Mouse (Mus musculus): ENCODE measurements around the gene Grasp. TPM values are rescaled to one million over a fixed set of nuclear protein-coding genes. Genes with fewer than 3 reads are reported as not detected.

Grasp gene
- polyA plus RNA-seq, 1 experiment from 2014 or later = 6.7 TPM

DNA sequence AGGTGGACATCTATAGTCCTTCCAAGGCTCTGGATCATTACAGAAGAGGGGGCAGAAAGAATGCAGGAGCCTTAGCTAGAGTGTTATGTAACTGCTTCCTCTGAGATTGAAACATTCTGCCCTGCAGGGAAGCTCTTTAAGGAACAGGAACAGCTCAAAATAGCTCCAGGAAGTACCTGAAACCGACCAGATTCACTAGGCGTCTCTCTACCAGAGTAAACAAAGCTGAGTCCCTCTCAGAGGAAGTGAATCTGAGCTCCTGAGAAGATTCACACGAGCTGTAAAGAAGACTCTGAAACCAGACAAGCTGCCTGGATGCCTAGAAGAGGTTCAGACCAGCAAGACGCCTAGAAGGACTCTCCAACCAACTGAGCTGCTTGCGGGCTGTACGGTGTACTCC is 28.6 kb downstream of the Grasp start:
- H3K36me3 ChIP-seq (ENCODE audit: control insufficient read depth, insufficient read depth, low read length) = no peaks in the 10 kb centered on the region; the same call in 1 of the 2 replicates
- ATAC-seq (ENCODE audit: insufficient number of reproducible peaks, low FRiP score, low TSS enrichment, low read depth) (no peak), DNase-seq (ENCODE audit: low spot score) (no peak)
- H3K4me3 ChIP-seq (ENCODE audit: low read depth, low read length) = no peak overlapping the region
- 87% methylated on average over 6 of the region's 6 CpGs for WGBS
- H3K27me3 ChIP-seq (ENCODE audit: control insufficient read depth, insufficient read depth, low read length) = 0 out of 2 replicates have a peak, but pooled peaks cover 2% of the 10 kb centered on the region
- no peaks in the 10 kb centered on the region for H3K9me3 ChIP-seq (ENCODE audit: control insufficient read depth, low read length)
- H3K4me2 ChIP-seq (ENCODE audit: low read depth, severe bottlenecking) = no peak overlapping the region
- peaks cover 11% of the 10 kb centered on the region for H3K4me1 ChIP-seq (ENCODE audit: control insufficient read depth, insufficient read depth, low read length)
- no peak overlapping the region for H3K9ac ChIP-seq (ENCODE audit: low read length)
- no peak overlapping the region for H3K27ac ChIP-seq (replicated peaks; ENCODE audit: low read depth, low read length)

GRCm38 (mm10) chr15:101253563-101253885 is 29.5 kb downstream of the Grasp start:
- Histone ChIP-seq H3K4me3 (ENCODE audit: low read depth, low read length) (peak overlapping the region; percentile 58), H3K4me1 (ENCODE audit: control insufficient read depth, insufficient read depth, low read length) (peaks cover 11% of the 10 kb centered on the region), H3K27me3 (ENCODE audit: control insufficient read depth, insufficient read depth, low read length) (0 out of 2 replicates have a peak, but pooled peaks cover 2% of the 10 kb centered on the region), H3K9me3 (ENCODE audit: control insufficient read depth, low read length) (no peaks in the 10 kb centered on the region), H3K4me2 (ENCODE audit: low read depth, severe bottlenecking) (peak overlapping the region; percentile 94), H3K36me3 (ENCODE audit: control insufficient read depth, insufficient read depth, low read length) (no peaks in the 10 kb centered on the region; the same call in 1 of the 2 replicates), H3K9ac (ENCODE audit: low read length) (peak overlapping the region; percentile 79; the same call in 1 of the 2 replicates), H3K27ac (replicated peaks; ENCODE audit: low read depth, low read length) (no peak overlapping the region)
- WGBS = 36% methylated on average over 3 of the region's 3 CpGs
- DNase-seq (ENCODE audit: low spot score) (no peak), ATAC-seq (ENCODE audit: insufficient number of reproducible peaks, low FRiP score, low TSS enrichment, low read depth) (no peak)

- Histone ChIP-seq H3K4me3 (ENCODE audit: low read depth, low read length) (peak within 1 kb of the TSS; percentile 58), H3K36me3 (ENCODE audit: control insufficient read depth, insufficient read depth, low read length) (no peaks in the 10 kb centered on the region; the same call in 1 of the 2 replicates), H3K27ac (replicated peaks; ENCODE audit: low read depth, low read length) (no peak within 1 kb of the TSS), H3K9ac (ENCODE audit: low read length) (peak within 1 kb of the TSS; percentile 79), H3K4me2 (ENCODE audit: low read depth, severe bottlenecking) (peak within 1 kb of the TSS; percentile 94), H3K4me1 (ENCODE audit: control insufficient read depth, insufficient read depth, low read length) (peaks cover 11% of the 10 kb centered on the region), H3K27me3 (ENCODE audit: control insufficient read depth, insufficient read depth, low read length) (0 out of 2 replicates have a peak, but pooled peaks cover 2% of the 10 kb centered on the region), H3K9me3 (ENCODE audit: control insufficient read depth, low read length) (no peaks in the 10 kb centered on the region)
- DNase-seq (ENCODE audit: low spot score) = peak; percentile 65
- 1% methylated on average over 60 of the region's 82 CpGs for WGBS
- ATAC-seq (ENCODE audit: insufficient number of reproducible peaks, low FRiP score, low TSS enrichment, low read depth) = 0 out of 2 replicates have a peak, but pooled peaks have one; percentile 28
Measured at GRCm38 (mm10) chr15:101253886-101254795, 30.2 kb downstream of the Grasp start, which contains the start of gene Nr4a1. Nr4a1 (plus strand) TSS chr15:101254269.

DNA sequence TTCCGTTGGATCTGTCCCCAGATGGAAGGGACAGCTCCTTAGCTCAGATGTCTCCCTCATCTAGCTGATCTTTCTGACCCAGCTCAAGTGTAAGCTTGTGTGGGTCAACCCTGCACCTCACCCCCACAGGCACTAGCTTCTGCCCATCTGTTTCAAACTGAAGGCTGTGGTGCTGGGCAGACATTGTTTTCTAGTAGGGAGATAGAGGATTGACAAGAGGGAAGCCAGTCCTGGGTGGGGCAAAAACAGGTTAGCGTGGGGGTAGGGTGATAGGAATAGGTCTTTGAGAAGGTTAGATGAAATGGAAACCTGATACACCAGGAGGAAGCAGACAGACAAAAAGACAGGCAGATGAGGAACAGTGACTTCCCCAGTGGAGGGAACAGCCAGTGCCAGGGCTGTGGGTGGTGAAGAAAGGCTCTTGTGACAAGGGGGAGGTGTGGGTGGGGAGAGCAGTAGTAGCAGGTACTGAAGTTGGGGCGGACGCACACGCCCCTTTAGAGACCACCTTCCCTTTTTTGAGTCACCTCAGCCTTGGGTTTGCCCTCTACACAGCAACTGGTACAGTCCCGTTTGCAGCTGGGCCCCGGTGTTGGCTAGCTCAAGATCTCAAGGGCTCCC is 32.0 kb downstream of the Grasp start:
- ATAC-seq (ENCODE audit: insufficient number of reproducible peaks, low FRiP score, low TSS enrichment, low read depth) = no peak
- no peak overlapping the region for H3K4me2 ChIP-seq (ENCODE audit: low read depth, severe bottlenecking)
- H3K27me3 ChIP-seq (ENCODE audit: control insufficient read depth, insufficient read depth, low read length) = 0 out of 2 replicates have a peak, but pooled peaks cover 2% of the 10 kb centered on the region
- WGBS = 89% methylated on average over 7 of the region's 7 CpGs
- no peak overlapping the region for H3K27ac ChIP-seq (replicated peaks; ENCODE audit: low read depth, low read length)
- H3K9me3 ChIP-seq (ENCODE audit: control insufficient read depth, low read length) = no peaks in the 10 kb centered on the region
- peaks cover 11% of the 10 kb centered on the region for H3K4me1 ChIP-seq (ENCODE audit: control insufficient read depth, insufficient read depth, low read length)
- H3K4me3 ChIP-seq (ENCODE audit: low read depth, low read length) = no peak overlapping the region
- DNase-seq (ENCODE audit: low spot score) = no peak
- H3K36me3 ChIP-seq (ENCODE audit: control insufficient read depth, insufficient read depth, low read length) = no peaks in the 10 kb centered on the region; the same call in 1 of the 2 replicates
- no peak overlapping the region for H3K9ac ChIP-seq (ENCODE audit: low read length)

GRCm38 (mm10) chr15:101256463-101257206 is 32.6 kb downstream of the Grasp start:
- Histone ChIP-seq H3K9me3 (ENCODE audit: control insufficient read depth, low read length) (no peaks in the 10 kb centered on the region), H3K36me3 (ENCODE audit: control insufficient read depth, insufficient read depth, low read length) (no peaks in the 10 kb centered on the region; the same call in 1 of the 2 replicates), H3K4me2 (ENCODE audit: low read depth, severe bottlenecking) (no peak overlapping the region), H3K9ac (ENCODE audit: low read length) (no peak overlapping the region), H3K4me3 (ENCODE audit: low read depth, low read length) (no peak overlapping the region), H3K27ac (replicated peaks; ENCODE audit: low read depth, low read length) (no peak overlapping the region), H3K27me3 (ENCODE audit: control insufficient read depth, insufficient read depth, low read length) (0 out of 2 replicates have a peak, but pooled peaks cover 2% of the 10 kb centered on the region), H3K4me1 (ENCODE audit: control insufficient read depth, insufficient read depth, low read length) (peaks cover 11% of the 10 kb centered on the region)
- no peak for DNase-seq (ENCODE audit: low spot score)
- ATAC-seq (ENCODE audit: insufficient number of reproducible peaks, low FRiP score, low TSS enrichment, low read depth) = no peak
- 79% methylated on average over 14 of the region's 14 CpGs for WGBS

GRCm38 (mm10) chr15:101258420-101258819 is 34.4 kb downstream of the Grasp start:
- H3K36me3 ChIP-seq (ENCODE audit: control insufficient read depth, insufficient read depth, low read length) = no peaks in the 10 kb centered on the region; the same call in 1 of the 2 replicates
- no peak overlapping the region for H3K9ac ChIP-seq (ENCODE audit: low read length)
- H3K4me3 ChIP-seq (ENCODE audit: low read depth, low read length) = no peak overlapping the region
- H3K9me3 ChIP-seq (ENCODE audit: control insufficient read depth, low read length) = no peaks in the 10 kb centered on the region
- DNase-seq (ENCODE audit: low spot score) (no peak), ATAC-seq (ENCODE audit: insufficient number of reproducible peaks, low FRiP score, low TSS enrichment, low read depth) (no peak)
- H3K27me3 ChIP-seq (ENCODE audit: control insufficient read depth, insufficient read depth, low read length) = 0 out of 2 replicates have a peak, but pooled peaks cover 2% of the 10 kb centered on the region
- H3K27ac ChIP-seq (replicated peaks; ENCODE audit: low read depth, low read length) = no peak overlapping the region
- peaks cover 13% of the 10 kb centered on the region for H3K4me1 ChIP-seq (ENCODE audit: control insufficient read depth, insufficient read depth, low read length)
- 85% methylated on average over 11 of the region's 11 CpGs for WGBS
- H3K4me2 ChIP-seq (ENCODE audit: low read depth, severe bottlenecking) = no peak overlapping the region

GRCm38 (mm10) chr15:101259922-101260321 is 35.9 kb downstream of the Grasp start:
- no peak for DNase-seq (ENCODE audit: low spot score)
- WGBS = 82% methylated on average over 3 of the region's 3 CpGs

DNA sequence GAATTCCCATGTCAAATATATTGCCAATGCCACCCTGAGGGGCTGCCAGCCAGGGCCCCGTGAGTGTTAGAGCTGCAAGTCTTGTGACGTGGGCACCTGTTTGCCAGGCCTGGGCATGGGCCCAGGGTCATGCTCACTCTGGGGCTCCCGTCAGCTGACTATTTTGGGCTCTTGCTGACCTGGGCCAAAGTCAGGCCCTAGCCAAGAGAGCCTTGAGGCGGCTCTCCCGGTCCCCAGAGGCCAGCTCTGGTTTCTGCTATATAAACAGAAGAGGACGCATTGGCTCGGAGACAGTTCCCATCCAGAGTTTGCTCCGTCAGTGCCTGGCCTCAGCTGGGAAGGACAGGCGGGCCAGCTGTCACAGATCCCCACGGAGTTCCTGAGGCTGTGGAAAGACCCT is 36.4 kb downstream of the Grasp start:
- no peak overlapping the region for H3K27ac ChIP-seq (replicated peaks; ENCODE audit: low read depth, low read length)
- no peak for DNase-seq (ENCODE audit: low spot score)
- no peaks in the 10 kb centered on the region; the same call in 1 of the 2 replicates for H3K36me3 ChIP-seq (ENCODE audit: control insufficient read depth, insufficient read depth, low read length)
- no peak overlapping the region for H3K9ac ChIP-seq (ENCODE audit: low read length)
- no peaks in the 10 kb centered on the region for H3K27me3 ChIP-seq (ENCODE audit: control insufficient read depth, insufficient read depth, low read length)
- no peaks in the 10 kb centered on the region for H3K9me3 ChIP-seq (ENCODE audit: control insufficient read depth, low read length)
- H3K4me3 ChIP-seq (ENCODE audit: low read depth, low read length) = no peak overlapping the region
- peaks cover 5% of the 10 kb centered on the region; the same call in 1 of the 2 replicates for H3K4me1 ChIP-seq (ENCODE audit: control insufficient read depth, insufficient read depth, low read length)
- 70% methylated on average over 10 of the region's 10 CpGs for WGBS
- H3K4me2 ChIP-seq (ENCODE audit: low read depth, severe bottlenecking) = no peak overlapping the region
- no peak for ATAC-seq (ENCODE audit: insufficient number of reproducible peaks, low FRiP score, low TSS enrichment, low read depth)

More at GRCm38 (mm10) chr15:101259922-101260321, 35.9 kb downstream of the Grasp start:
- Histone ChIP-seq H3K4me2 (ENCODE audit: low read depth, severe bottlenecking) (no peak overlapping the region), H3K9ac (ENCODE audit: low read length) (no peak overlapping the region), H3K27ac (replicated peaks; ENCODE audit: low read depth, low read length) (no peak overlapping the region), H3K27me3 (ENCODE audit: control insufficient read depth, insufficient read depth, low read length) (no peaks in the 10 kb centered on the region), H3K9me3 (ENCODE audit: control insufficient read depth, low read length) (no peaks in the 10 kb centered on the region), H3K36me3 (ENCODE audit: control insufficient read depth, insufficient read depth, low read length) (no peaks in the 10 kb centered on the region; the same call in 1 of the 2 replicates), H3K4me1 (ENCODE audit: control insufficient read depth, insufficient read depth, low read length) (peaks cover 5% of the 10 kb centered on the region), H3K4me3 (ENCODE audit: low read depth, low read length) (no peak overlapping the region)
- no peak for ATAC-seq (ENCODE audit: insufficient number of reproducible peaks, low FRiP score, low TSS enrichment, low read depth)

Measured in limb, embryonic 11.5 days (tissue).